Mouse (Mus musculus): ENCODE data around the gene Il4i1. TPM values are rescaled to one million over a fixed set of nuclear protein-coding genes. Genes with fewer than 3 reads are reported as not detected.

The Il4i1 gene
- total and polyA plus RNA-seq, 3 experiments, result 0.61 to 1.5 (median 0.70) TPM

DNA sequence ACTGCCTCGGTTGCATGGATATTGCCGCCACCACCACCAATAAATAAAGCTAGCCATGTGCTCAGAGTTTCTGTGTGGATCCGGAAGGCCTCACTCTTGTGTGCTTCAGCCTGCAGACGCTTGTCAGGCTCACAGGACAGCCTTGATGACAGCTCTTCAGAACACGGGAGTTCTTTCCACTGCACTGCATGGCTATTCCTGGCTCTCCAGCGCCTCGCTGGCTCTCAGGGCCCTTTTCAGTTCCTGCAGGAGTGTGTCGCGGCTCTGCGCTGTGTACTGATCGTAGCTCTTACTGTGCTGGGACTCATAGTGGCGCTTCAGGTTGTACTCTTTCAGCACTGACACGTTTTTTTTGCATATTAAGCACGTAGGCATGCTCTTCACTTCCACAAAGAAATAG, 61.6 kb downstream of the Il4i1 start:
- Histone ChIP-seq H3K9ac (ENCODE audit: low read depth, low read length) (no peak overlapping the region), H3K27ac (peak overlapping the region; percentile 68), H3K4me1 (ENCODE audit: control insufficient read depth, insufficient read depth, low read length) (peaks cover 6% of the 10 kb centered on the region), H3K36me3 (ENCODE audit: control insufficient read depth, insufficient read depth, low read length) (no peaks in the 10 kb centered on the region), H3K79me2 (replicated peaks; ENCODE audit: control insufficient read depth, insufficient read depth, low read length) (no peaks in the 10 kb centered on the region), H3K4me3 (no peak overlapping the region), H3K27me3 (ENCODE audit: control insufficient read depth, insufficient read depth, low read length) (no peaks in the 10 kb centered on the region)
- intact Hi-C loops (cut with DNase I), result no loop called here
- TF ChIP-seq EP300 (IDR thresholded peaks at IDR 0.05; ENCODE audit: insufficient read depth, low read depth, low read length), result peak; percentile 90
- TF ChIP-seq POLR2A (IDR thresholded peaks at IDR 0.05; ENCODE audit: insufficient read depth, low read depth, low read length), result peak; percentile 53
- TF ChIP-seq CTCF (IDR thresholded peaks at IDR 0.05), result peak; percentile 24; the same call in 1 of the 2 replicates
- WGBS, result 66% methylated on average over 14 of the region's 14 CpGs
- DNase-seq, result peak in 1 of 2 experiments; percentile 71

DNA sequence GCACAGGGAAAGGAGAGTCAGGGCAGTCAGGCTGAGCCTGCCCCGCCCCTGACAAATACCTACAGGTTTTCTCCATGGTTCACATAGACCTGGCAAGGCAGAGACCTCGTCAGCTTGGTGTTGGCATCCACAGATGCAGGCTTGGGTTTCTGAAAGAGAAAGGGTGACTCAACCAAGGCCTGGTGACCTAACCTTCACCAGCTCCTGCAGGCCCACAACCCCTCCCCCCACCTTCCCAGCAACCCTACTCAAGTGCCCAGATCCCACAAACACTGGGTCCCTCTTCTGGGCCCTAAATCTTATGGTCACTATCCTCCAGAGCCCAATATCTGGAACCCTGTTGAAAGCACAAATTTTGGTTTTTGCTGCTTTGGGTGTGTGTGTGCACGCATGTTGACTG, 66.8 kb downstream of the Il4i1 start:
- H3K9ac ChIP-seq (ENCODE audit: low read depth, low read length), result no peak overlapping the region
- peaks cover 1% of the 10 kb centered on the region; the same call in 1 of the 2 replicates for H3K79me2 ChIP-seq (replicated peaks; ENCODE audit: control insufficient read depth, insufficient read depth, low read length)
- no peak for DNase-seq
- H3K4me1 ChIP-seq (ENCODE audit: control insufficient read depth, insufficient read depth, low read length), result peaks cover 8% of the 10 kb centered on the region; the same call in 1 of the 2 replicates
- WGBS, result 85% methylated on average over 3 of the region's 3 CpGs
- H3K4me3 ChIP-seq, result no peak overlapping the region
- intact Hi-C loops (cut with DNase I), result no loop called here
- H3K27ac ChIP-seq, result no peak overlapping the region
- H3K36me3 ChIP-seq (ENCODE audit: control insufficient read depth, insufficient read depth, low read length), result no peaks in the 10 kb centered on the region
- no peak for TF ChIP-seq CTCF (IDR thresholded peaks at IDR 0.05)
- TF ChIP-seq EP300 (IDR thresholded peaks at IDR 0.05; ENCODE audit: insufficient read depth, low read depth, low read length), result no peak
- TF ChIP-seq POLR2A (IDR thresholded peaks at IDR 0.05; ENCODE audit: insufficient read depth, low read depth, low read length), result no peak
- H3K27me3 ChIP-seq (ENCODE audit: control insufficient read depth, insufficient read depth, low read length), result no peaks in the 10 kb centered on the region

DNA sequence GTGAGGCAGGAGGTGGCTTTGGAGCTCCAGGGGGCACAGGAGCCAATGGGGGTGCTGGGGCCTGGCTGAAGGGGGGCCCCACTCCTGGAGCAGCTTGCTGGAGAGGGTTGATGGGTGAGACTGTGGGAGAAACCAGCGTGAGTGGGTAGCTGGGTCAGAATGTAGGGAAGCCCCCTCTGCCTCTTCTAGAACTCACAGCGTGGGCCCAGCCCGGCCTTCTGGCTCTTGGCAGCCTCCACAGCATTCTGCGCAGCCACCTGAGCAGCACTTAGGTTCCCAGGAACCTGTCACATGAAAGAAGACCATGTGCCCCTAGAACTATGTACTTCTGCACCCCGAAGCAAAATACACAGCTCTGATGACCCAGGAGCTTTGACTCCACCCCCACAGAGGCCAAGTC, 68.5 kb downstream of the Il4i1 start:
- TF ChIP-seq POLR2A (IDR thresholded peaks at IDR 0.05; ENCODE audit: insufficient read depth, low read depth, low read length) (no peak), EP300 (IDR thresholded peaks at IDR 0.05; ENCODE audit: insufficient read depth, low read depth, low read length) (no peak), CTCF (IDR thresholded peaks at IDR 0.05) (no peak)
- intact Hi-C loops (cut with DNase I), result no loop called here
- H3K4me3 ChIP-seq, result no peak overlapping the region
- no peak overlapping the region for H3K9ac ChIP-seq (ENCODE audit: low read depth, low read length)
- no peaks in the 10 kb centered on the region for H3K27me3 ChIP-seq (ENCODE audit: control insufficient read depth, insufficient read depth, low read length)
- peaks cover 8% of the 10 kb centered on the region for H3K4me1 ChIP-seq (ENCODE audit: control insufficient read depth, insufficient read depth, low read length)
- no peak for DNase-seq
- WGBS, result 97% methylated on average over 5 of the region's 5 CpGs
- no peak overlapping the region for H3K27ac ChIP-seq
- peaks cover 1% of the 10 kb centered on the region; the same call in 1 of the 2 replicates for H3K79me2 ChIP-seq (replicated peaks; ENCODE audit: control insufficient read depth, insufficient read depth, low read length)
- no peaks in the 10 kb centered on the region for H3K36me3 ChIP-seq (ENCODE audit: control insufficient read depth, insufficient read depth, low read length)

DNA sequence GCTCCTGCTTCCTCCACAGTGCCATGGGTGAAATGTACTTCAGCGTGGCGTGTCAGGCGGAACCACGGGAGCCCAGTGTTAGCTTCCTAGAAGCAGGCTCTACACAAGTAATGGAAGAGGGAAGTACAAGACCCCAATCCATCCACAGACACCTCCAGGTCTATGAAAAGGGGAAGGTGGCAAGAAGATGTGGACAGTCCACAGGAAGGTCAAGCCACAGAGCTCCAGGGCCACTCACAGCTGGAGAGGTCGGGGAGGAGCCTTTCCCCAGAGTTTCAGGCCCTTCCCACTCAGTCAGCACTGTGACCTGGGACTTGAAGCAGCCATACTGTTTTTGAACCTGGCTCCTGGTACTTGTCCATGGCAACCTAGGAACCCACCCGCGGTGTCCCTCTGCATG, 70.8 kb downstream of the Il4i1 start:
- TF ChIP-seq CTCF (IDR thresholded peaks at IDR 0.05) (no peak), POLR2A (IDR thresholded peaks at IDR 0.05; ENCODE audit: insufficient read depth, low read depth, low read length) (no peak), EP300 (IDR thresholded peaks at IDR 0.05; ENCODE audit: insufficient read depth, low read depth, low read length) (no peak)
- no peak for DNase-seq
- peaks cover 16% of the 10 kb centered on the region for H3K4me1 ChIP-seq (ENCODE audit: control insufficient read depth, insufficient read depth, low read length)
- peaks cover 5% of the 10 kb centered on the region for H3K79me2 ChIP-seq (replicated peaks; ENCODE audit: control insufficient read depth, insufficient read depth, low read length)
- no peaks in the 10 kb centered on the region for H3K36me3 ChIP-seq (ENCODE audit: control insufficient read depth, insufficient read depth, low read length)
- no peaks in the 10 kb centered on the region for H3K27me3 ChIP-seq (ENCODE audit: control insufficient read depth, insufficient read depth, low read length)
- H3K9ac ChIP-seq (ENCODE audit: low read depth, low read length), result no peak overlapping the region
- 92% methylated on average over 7 of the region's 7 CpGs for WGBS
- intact Hi-C loops (cut with DNase I), result no loop called here
- H3K27ac ChIP-seq, result no peak overlapping the region
- no peak overlapping the region for H3K4me3 ChIP-seq

DNA sequence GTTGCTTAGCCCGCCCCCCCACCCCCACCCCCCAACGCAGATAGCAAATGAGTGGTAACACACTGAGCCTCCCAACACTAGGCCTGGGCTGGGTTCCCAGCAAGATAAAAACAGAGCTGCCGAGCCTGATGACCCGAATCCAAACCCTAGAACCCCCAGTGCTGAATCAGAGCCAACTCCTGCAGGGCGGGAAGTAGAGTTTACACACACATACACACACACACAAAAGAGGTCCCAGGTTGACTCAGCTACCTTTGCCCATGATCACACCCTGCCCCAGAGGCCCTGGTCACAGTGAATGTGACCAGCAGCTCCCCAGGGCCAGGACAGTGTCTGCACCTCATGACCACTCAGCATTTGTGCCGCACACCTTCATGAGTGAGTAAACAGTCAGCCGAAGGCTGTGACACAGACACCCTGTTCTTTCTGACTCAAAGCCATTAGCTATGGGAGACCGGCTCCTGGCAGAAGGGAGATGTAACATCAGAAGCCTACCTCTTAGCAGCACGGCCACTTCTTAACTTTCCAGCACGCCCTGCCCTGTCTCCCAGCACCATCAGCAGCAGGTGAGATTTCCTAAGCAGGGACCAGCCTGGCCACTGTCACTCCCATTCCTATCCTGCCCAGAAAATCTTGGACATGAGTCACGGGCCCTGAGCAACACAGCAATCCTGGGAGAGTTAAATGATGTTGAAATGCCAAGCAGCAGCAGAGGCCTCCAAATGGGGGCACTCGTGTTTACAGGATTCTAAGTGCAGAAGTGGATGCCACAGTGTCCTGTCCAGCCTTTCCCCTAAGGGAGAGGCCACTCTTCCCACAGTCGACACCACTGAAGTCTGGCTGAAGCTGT, 72.3 kb downstream of the Il4i1 start:
- H3K79me2 ChIP-seq (replicated peaks; ENCODE audit: control insufficient read depth, insufficient read depth, low read length), result peaks cover 7% of the 10 kb centered on the region
- WGBS, result 55% methylated on average over 13 of the region's 13 CpGs
- DNase-seq, result peak in 1 of 2 experiments; percentile 45
- H3K27ac ChIP-seq, result peak overlapping the region; percentile 42
- intact Hi-C loops (cut with DNase I), result no loop called here
- H3K9ac ChIP-seq (ENCODE audit: low read depth, low read length), result no peak overlapping the region
- H3K4me3 ChIP-seq, result no peak overlapping the region
- no peaks in the 10 kb centered on the region for H3K36me3 ChIP-seq (ENCODE audit: control insufficient read depth, insufficient read depth, low read length)
- H3K27me3 ChIP-seq (ENCODE audit: control insufficient read depth, insufficient read depth, low read length), result no peaks in the 10 kb centered on the region
- TF ChIP-seq POLR2A (IDR thresholded peaks at IDR 0.05; ENCODE audit: insufficient read depth, low read depth, low read length), result no peak
- no peak for TF ChIP-seq EP300 (IDR thresholded peaks at IDR 0.05; ENCODE audit: insufficient read depth, low read depth, low read length)
- no peak for TF ChIP-seq CTCF (IDR thresholded peaks at IDR 0.05)
- peaks cover 16% of the 10 kb centered on the region for H3K4me1 ChIP-seq (ENCODE audit: control insufficient read depth, insufficient read depth, low read length)

DNA sequence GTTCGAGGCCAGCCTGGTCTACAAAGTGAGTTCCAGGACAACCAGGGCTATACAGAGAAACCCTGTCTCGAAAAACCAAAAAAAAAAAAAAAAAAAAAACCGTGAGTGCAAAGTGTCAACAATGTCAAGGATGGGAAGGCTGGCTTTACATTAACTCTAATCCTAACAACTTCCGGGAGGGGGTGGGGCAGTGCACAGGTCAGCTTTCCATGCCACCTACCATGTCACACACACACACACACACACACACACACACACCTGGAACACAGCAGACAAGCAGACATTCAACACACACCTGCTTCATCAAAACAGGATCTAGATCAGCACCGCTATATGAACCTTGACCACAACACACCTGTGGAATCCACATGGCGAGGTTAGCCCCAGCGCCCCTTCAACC, 74.0 kb downstream of the Il4i1 start:
- intact Hi-C loops (cut with DNase I), result loop anchor here (2.0 kb wide), 1 partner anchor 19 kb away; no protein-coding TSS in a partner anchor
- Histone ChIP-seq H3K27me3 (ENCODE audit: control insufficient read depth, insufficient read depth, low read length) (no peaks in the 10 kb centered on the region), H3K27ac (no peak overlapping the region), H3K79me2 (replicated peaks; ENCODE audit: control insufficient read depth, insufficient read depth, low read length) (peaks cover 7% of the 10 kb centered on the region), H3K4me1 (ENCODE audit: control insufficient read depth, insufficient read depth, low read length) (peaks cover 17% of the 10 kb centered on the region), H3K9ac (ENCODE audit: low read depth, low read length) (no peak overlapping the region), H3K36me3 (ENCODE audit: control insufficient read depth, insufficient read depth, low read length) (no peaks in the 10 kb centered on the region), H3K4me3 (no peak overlapping the region)
- DNase-seq, result no peak
- TF ChIP-seq POLR2A (IDR thresholded peaks at IDR 0.05; ENCODE audit: insufficient read depth, low read depth, low read length) (no peak), CTCF (IDR thresholded peaks at IDR 0.05) (no peak), EP300 (IDR thresholded peaks at IDR 0.05; ENCODE audit: insufficient read depth, low read depth, low read length) (no peak)
- WGBS, result 85% methylated on average over 7 of the region's 7 CpGs

Small RNA genes lying within 50 kb of the gene (microRNA-seq; reads per million reads assigned to microRNA genes)
- gene Mir707, result 0 reads per million in 2 experiments

Other genes starting within 250 kb of the Il4i1 start
- 1 to 10 TPM in 1 of 2 experiments, under 1 TPM in 1; 0.76 to 1.3 TPM for gene Napsa, start 244.0 kb upstream of the Il4i1 start, total RNA-seq (2021)
- gene Napsa, start 244.0 kb upstream of the Il4i1 start, polyA plus RNA-seq (2012; rRNA removed), result 1.8 and 4.7 TPM in 2 replicates
- gene Kcnc3, start 225.7 kb upstream of the Il4i1 start, total RNA-seq (2021), result 1 to 10 TPM; 2.2 to 2.9 TPM
- gene Kcnc3, start 225.7 kb upstream of the Il4i1 start, polyA plus RNA-seq (2012; rRNA removed), result 1.3 and 3.0 TPM in 2 replicates
- gene Myh14, start 145.5 kb upstream of the Il4i1 start, total RNA-seq (2021), result 10 to 100 TPM; 79.4 to 96.6 TPM
- gene Myh14, start 145.5 kb upstream of the Il4i1 start, polyA plus RNA-seq (2012; rRNA removed), result 23.1 and 24.8 TPM in 2 replicates
- gene Izumo2, start 107.6 kb upstream of the Il4i1 start, total RNA-seq (2021), result not detected
- gene Izumo2, start 107.6 kb upstream of the Il4i1 start, polyA plus RNA-seq (2012; rRNA removed), result not detected in 2 replicates
- 10 to 100 TPM; 23.3 to 26.7 TPM for gene Vrk3, start 68.0 kb upstream of the Il4i1 start, total RNA-seq (2021)
- gene Vrk3, start 68.0 kb upstream of the Il4i1 start, polyA plus RNA-seq (2012; rRNA removed), result 36.3 and 41.3 TPM in 2 replicates
- gene Zfp473, start 65.3 kb upstream of the Il4i1 start, total RNA-seq (2021), result not detected
- 0.03 and 0.12 TPM in 2 replicates for gene Zfp473, start 65.3 kb upstream of the Il4i1 start, polyA plus RNA-seq (2012; rRNA removed)
- gene Nup62, start 299 bp upstream of the Il4i1 start, total RNA-seq (2021), result 10 to 100 TPM; 27.1 to 28.0 TPM
- gene Nup62, start 299 bp upstream of the Il4i1 start, polyA plus RNA-seq (2012; rRNA removed), result 36.0 and 36.6 TPM in 2 replicates
- gene Atf5, start 271 bp downstream of the Il4i1 start, total RNA-seq (2021), result 10 to 100 TPM; 60.2 to 63.4 TPM
- gene Atf5, start 271 bp downstream of the Il4i1 start, polyA plus RNA-seq (2012; rRNA removed), result 42.3 and 73.6 TPM in 2 replicates
- gene Akt1s1, start 32.6 kb downstream of the Il4i1 start, total RNA-seq (2021), result 10 to 100 TPM; 62.6 to 72.8 TPM
- gene Akt1s1, start 32.6 kb downstream of the Il4i1 start, polyA plus RNA-seq (2012; rRNA removed), result 53.8 and 63.0 TPM in 2 replicates
- gene Tbc1d17, start 32.7 kb downstream of the Il4i1 start, total RNA-seq (2021), result 10 to 100 TPM; 29.6 to 46.6 TPM
- 56.0 and 61.9 TPM in 2 replicates for gene Tbc1d17, start 32.7 kb downstream of the Il4i1 start, polyA plus RNA-seq (2012; rRNA removed)
- 10 to 100 TPM; 15.3 to 19.6 TPM for gene Pnkp, start 40.8 kb downstream of the Il4i1 start, total RNA-seq (2021)
- 20.2 and 30.1 TPM in 2 replicates for gene Pnkp, start 40.8 kb downstream of the Il4i1 start, polyA plus RNA-seq (2012; rRNA removed)
- gene Ptov1, start 53.4 kb downstream of the Il4i1 start, total RNA-seq (2021), result 100 to 1,000 TPM; 155 to 172 TPM
- gene Ptov1, start 53.4 kb downstream of the Il4i1 start, polyA plus RNA-seq (2012; rRNA removed), result 293 and 317 TPM in 2 replicates
- gene Med25, start 76.3 kb downstream of the Il4i1 start, total RNA-seq (2021), result 10 to 100 TPM; 70.0 to 85.8 TPM
- 107 and 121 TPM in 2 replicates for gene Med25, start 76.3 kb downstream of the Il4i1 start, polyA plus RNA-seq (2012; rRNA removed)
- 10 to 100 TPM; 16.3 to 17.1 TPM for gene Fuz, start 79.7 kb downstream of the Il4i1 start, total RNA-seq (2021)
- gene Fuz, start 79.7 kb downstream of the Il4i1 start, polyA plus RNA-seq (2012; rRNA removed), result 25.2 and 31.6 TPM in 2 replicates
- gene Ap2a1, start 113.1 kb downstream of the Il4i1 start, total RNA-seq (2021), result 10 to 100 TPM; 63.3 to 67.6 TPM
- 56.1 and 68.1 TPM in 2 replicates for gene Ap2a1, start 113.1 kb downstream of the Il4i1 start, polyA plus RNA-seq (2012; rRNA removed)
- gene Tsks, start 126.8 kb downstream of the Il4i1 start, total RNA-seq (2021), result not detected
- 0.26 and 1.5 TPM in 2 replicates for gene Tsks, start 126.8 kb downstream of the Il4i1 start, polyA plus RNA-seq (2012; rRNA removed)
- 1 to 10 TPM; 1.5 to 2.1 TPM for gene Cpt1c, start 158.5 kb downstream of the Il4i1 start, total RNA-seq (2021)
- gene Cpt1c, start 158.5 kb downstream of the Il4i1 start, polyA plus RNA-seq (2012; rRNA removed), result 8.4 and 9.7 TPM in 2 replicates
- 10 to 100 TPM; 85.4 to 98.0 TPM for gene Prmt1, start 170.2 kb downstream of the Il4i1 start, total RNA-seq (2021)
- gene Prmt1, start 170.2 kb downstream of the Il4i1 start, polyA plus RNA-seq (2012; rRNA removed), result 96.7 and 139 TPM in 2 replicates
- gene Irf3, start 181.3 kb downstream of the Il4i1 start, total RNA-seq (2021), result 10 to 100 TPM; 24.4 to 26.0 TPM
- 55.6 and 62.6 TPM in 2 replicates for gene Irf3, start 181.3 kb downstream of the Il4i1 start, polyA plus RNA-seq (2012; rRNA removed)
- gene Bcl2l12, start 182.3 kb downstream of the Il4i1 start, total RNA-seq (2021), result 10 to 100 TPM in 1 of 2 experiments, 1 to 10 TPM in 1; 9.5 to 11.5 TPM
- gene Bcl2l12, start 182.3 kb downstream of the Il4i1 start, polyA plus RNA-seq (2012; rRNA removed), result 16.8 and 19.2 TPM in 2 replicates
- 10 to 100 TPM; 45.5 to 46.6 TPM for gene Scaf1, start 200.0 kb downstream of the Il4i1 start, total RNA-seq (2021)
- gene Scaf1, start 200.0 kb downstream of the Il4i1 start, polyA plus RNA-seq (2012; rRNA removed), result 33.9 and 36.0 TPM in 2 replicates
- 10 to 100 TPM; 40.9 to 44.3 TPM for gene Rras, start 201.6 kb downstream of the Il4i1 start, total RNA-seq (2021)
- 107 and 114 TPM in 2 replicates for gene Rras, start 201.6 kb downstream of the Il4i1 start, polyA plus RNA-seq (2012; rRNA removed)
- 10 to 100 TPM; 22.4 to 23.0 TPM for gene Prr12, start 236.5 kb downstream of the Il4i1 start, total RNA-seq (2021)
- gene Prr12, start 236.5 kb downstream of the Il4i1 start, polyA plus RNA-seq (2012; rRNA removed), result 4.9 and 7.1 TPM in 2 replicates
- gene Nosip, start 246.0 kb downstream of the Il4i1 start, total RNA-seq (2021), result 10 to 100 TPM; 27.0 to 29.3 TPM
- 41.7 and 43.6 TPM in 2 replicates for gene Nosip, start 246.0 kb downstream of the Il4i1 start, polyA plus RNA-seq (2012; rRNA removed)
- 1 to 10 TPM; 5.5 to 6.2 TPM for gene Prrg2, start 246.3 kb downstream of the Il4i1 start, total RNA-seq (2021)
- 19.8 and 23.6 TPM in 2 replicates for gene Prrg2, start 246.3 kb downstream of the Il4i1 start, polyA plus RNA-seq (2012; rRNA removed)